In the genomic region with DNA sequence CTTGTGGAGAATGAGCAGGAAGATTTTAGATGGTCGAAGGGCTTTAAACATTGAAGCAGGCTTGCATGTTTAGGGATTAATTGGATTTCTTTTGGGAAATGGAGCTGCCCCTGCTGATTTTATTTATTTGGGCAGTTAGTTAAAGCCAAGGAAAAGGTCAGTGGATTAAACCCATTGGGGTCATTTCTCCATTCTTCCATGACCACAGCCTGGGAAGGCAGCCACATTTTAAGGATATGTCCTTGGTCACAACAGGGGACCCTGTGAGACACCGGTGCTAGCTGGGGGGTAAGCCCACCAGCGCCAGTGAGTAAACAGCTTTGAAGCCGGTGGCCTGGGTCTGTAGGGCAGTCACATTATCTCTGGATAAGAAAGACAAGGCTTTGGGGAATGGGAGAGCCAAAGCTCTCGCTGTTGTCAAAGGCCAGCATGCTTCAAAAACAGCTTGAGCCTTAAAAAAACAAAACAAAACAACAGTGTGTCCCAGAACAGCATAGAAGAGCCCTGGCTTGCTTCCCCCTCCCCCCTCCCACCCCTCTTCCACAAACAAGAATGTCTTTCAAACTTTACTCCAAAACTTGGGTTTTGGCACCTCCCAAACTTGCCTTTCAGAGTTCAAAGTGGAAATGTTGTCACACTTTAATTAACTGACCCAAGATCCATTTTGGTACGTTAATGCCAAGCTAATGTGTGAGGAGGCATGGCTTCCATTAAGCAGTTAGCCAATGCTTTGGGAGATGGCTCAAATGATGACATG, we compare ENCODE assay signal across 14 mouse cellular contexts. TPM values are rescaled to one million over a fixed set of nuclear protein-coding genes. Genes with fewer than 3 reads are reported as not detected.
A peak's percentile ranks its signal among the peaks of the same experiment; 100 is the strongest.
DNase-seq lines count a peak whose midpoint lies in the region; ATAC-seq and TF ChIP-seq lines count a peak whose summit lies in the region.
"Had no signal": no experiment of that assay in that cellular context is flagged by ENCODE, and none has a peak within 500 bp of the region (broad histone marks: within the 10 kb centered on the region; RNA-seq: fewer than 3 reads in every experiment).

No protein-coding gene starts in this region.

- H3K27ac ChIP-seq in heart, embryonic 13.5 days (replicated peaks) = peak overlapping the region; percentile 48
- peak overlapping the region; percentile 79 for H3K27ac ChIP-seq in liver, adult 2 months (replicated peaks; ENCODE audit: insufficient read depth, low read depth, low read length)
- no peak overlapping the region for H3K27ac ChIP-seq in liver, embryonic 12.5 days
- H3K27ac ChIP-seq in cortical plate, adult 2 months (ENCODE audit: insufficient read depth, low read length) = peak overlapping the region; percentile 54; the same call in 1 of the 2 replicates
- H3K27ac ChIP-seq: limb, embryonic 13.5 days had no signal

- H3K9ac ChIP-seq in heart, embryonic 13.5 days = no peak overlapping the region
- no peak overlapping the region for H3K9ac ChIP-seq in liver, adult 2 months (ENCODE audit: low read depth, low read length)
- H3K9ac ChIP-seq in liver, embryonic 12.5 days = no peak overlapping the region
- H3K9ac ChIP-seq: limb, embryonic 13.5 days; lung, embryonic 14.5 days had no signal

- peaks cover 10% of the 10 kb centered on the region; the same call in 1 of the 2 replicates for H3K36me3 ChIP-seq in heart, embryonic 13.5 days
- no peaks in the 10 kb centered on the region for H3K36me3 ChIP-seq in liver, adult 2 months (ENCODE audit: control insufficient read depth, insufficient read depth, low read length)
- 0 out of 2 replicates have a peak, but pooled peaks cover 2% of the 10 kb centered on the region for H3K36me3 ChIP-seq in liver, embryonic 12.5 days
- H3K36me3 ChIP-seq: limb, embryonic 13.5 days had no signal

- peaks cover 52% of the 10 kb centered on the region for H3K79me2 ChIP-seq in liver, adult 2 months (ENCODE audit: control insufficient read depth, insufficient read depth, low read length)

- TF ChIP-seq POLR2A in liver, adult 2 months (IDR thresholded peaks at IDR 0.05; ENCODE audit: extremely low read depth, insufficient read depth, low read length) = no peak
- no peak for TF ChIP-seq POLR2A in cortical plate, adult 2 months (IDR thresholded peaks at IDR 0.05; ENCODE audit: extremely low read depth, insufficient read depth, low read length)

- WGBS in heart, embryonic 13.5 days = 37% methylated on average over 6 of the region's 6 CpGs
- WGBS in liver, adult 2 months = 25% methylated on average over 6 of the region's 6 CpGs
- WGBS in liver, embryonic 12.5 days (ENCODE audit: insufficient replicate concordance) = 47% methylated on average over 6 of the region's 6 CpGs

- no peaks in the 10 kb centered on the region for H3K9me3 ChIP-seq in heart, embryonic 13.5 days
- H3K9me3 ChIP-seq in liver, embryonic 12.5 days (replicated peaks) = no peaks in the 10 kb centered on the region
- H3K9me3 ChIP-seq: G1E; limb, embryonic 13.5 days had no signal

- H3K4me1 ChIP-seq in heart, embryonic 13.5 days = peaks cover 90% of the 10 kb centered on the region
- peaks cover 51% of the 10 kb centered on the region for H3K4me1 ChIP-seq in liver, adult 2 months (ENCODE audit: control insufficient read depth, insufficient read depth, low read length)
- peaks cover 89% of the 10 kb centered on the region for H3K4me1 ChIP-seq in liver, embryonic 12.5 days
- peaks cover 12% of the 10 kb centered on the region for H3K4me1 ChIP-seq in cortical plate, adult 2 months (ENCODE audit: control insufficient read depth, insufficient read depth, low read length)

- TF ChIP-seq CTCF in liver, adult 2 months (IDR thresholded peaks at IDR 0.05; ENCODE audit: low read depth, low read length) = no peak
- no peak for TF ChIP-seq CTCF in cortical plate, adult 2 months (IDR thresholded peaks at IDR 0.05; ENCODE audit: extremely low read depth, insufficient read depth, low read length)

- no peaks in the 10 kb centered on the region for H3K27me3 ChIP-seq in heart, embryonic 13.5 days (replicated peaks)
- H3K27me3 ChIP-seq in liver, adult 2 months (ENCODE audit: control insufficient read depth, insufficient read depth, low read length) = no peaks in the 10 kb centered on the region
- H3K27me3 ChIP-seq in liver, embryonic 12.5 days (replicated peaks) = no peaks in the 10 kb centered on the region
- H3K27me3 ChIP-seq: limb, embryonic 13.5 days had no signal

- no peak overlapping the region for H3K4me2 ChIP-seq in heart, embryonic 13.5 days
- no peak overlapping the region for H3K4me2 ChIP-seq in liver, embryonic 12.5 days
- H3K4me2 ChIP-seq: limb, embryonic 13.5 days; lung, embryonic 14.5 days had no signal

- no peak overlapping the region for H3K4me3 ChIP-seq in heart, embryonic 13.5 days
- no peak overlapping the region for H3K4me3 ChIP-seq in liver, adult 2 months (ENCODE audit: insufficient read depth, low read depth, low read length)
- H3K4me3 ChIP-seq in liver, embryonic 12.5 days = no peak overlapping the region
- H3K4me3 ChIP-seq in cortical plate, adult 2 months (ENCODE audit: insufficient read depth, low read length) = no peak overlapping the region
- H3K4me3 ChIP-seq: limb, embryonic 13.5 days had no signal

- no peak for DNase-seq in heart, postnatal 10 days
- peak; percentile 71 for DNase-seq in liver, adult 2 months (ENCODE audit: extremely low read depth, low read depth, low spot score)
- DNase-seq in kidney, postnatal 25 days = peak; percentile 45 to 49
- DNase-seq: adrenal gland, postnatal 10 days; cerebellum, postnatal 10 days; lung, embryonic 14.5 days; right cerebral cortex, postnatal 4 days had no signal

- intact Hi-C loops in heart, postnatal 10 days (cut with DNase I) = no loop called here

- ATAC-seq in heart, embryonic 13.5 days (ENCODE audit: extremely low read depth, insufficient number of reproducible peaks, low FRiP score, low TSS enrichment) = no peak
- ATAC-seq in liver, embryonic 12.5 days = no peak
- no peak for ATAC-seq in erythroid progenitor cell, adult 5-6 weeks (replicated peaks; ENCODE audit: low FRiP score, poor library complexity, severe bottlenecking)
- ATAC-seq: forebrain, embryonic 14.5 days had no signal

RNA-seq across cellular contexts. Expression of gene Daam1, which starts 9.7 kb away (rescaled TPM):
- polyA plus RNA-seq in heart, embryonic 13.5 days (2015; fragmentation: Nextera tagmentation; extraction: Ambion mirVana) = 18.5 and 18.6 TPM in 2 replicates
- total RNA-seq in heart, postnatal 10 days (2021) = 10 to 100 TPM; 70.7 to 86.4 TPM
- 32.3 and 33.4 TPM in 2 replicates for total RNA-seq in liver, adult 2 months (2014; rRNA removed)
- polyA plus RNA-seq in liver, adult 2 months (2012; rRNA removed) = 5.5 and 7.7 TPM in 2 replicates
- 10.7 and 11.2 TPM in 2 replicates for polyA plus RNA-seq in liver, embryonic 12.5 days (2016; fragmentation: Nextera tagmentation; extraction: Ambion mirVana)
- polyA plus RNA-seq in cortical plate, adult 2 months (2012; rRNA removed) = 26.2 and 26.9 TPM in 2 replicates
- 63.8 and 75.5 TPM in 2 replicates for total RNA-seq in erythroid progenitor cell, adult 5-6 weeks (2015; ENCODE audit: low replicate concordance)
- total RNA-seq in erythroid progenitor cell, adult 5-6 weeks (2017; ENCODE audit: low replicate concordance) = 78.1 and 90.7 TPM in 2 replicates

Comparison
In these comparisons a context has a peak if more than half of its experiments do, and no peak if none do; other contexts are left out.
1. DNase-seq: peak in liver, adult 2 months (single experiment) and kidney, postnatal 25 days (2 of 2); none in heart, postnatal 10 days (0 of 2).